In genomic region chr14:34501804-34502474, GRCm38 (mm10) we compare ENCODE assay signal across 8 mouse cellular contexts. TPM values are rescaled to one million over a fixed set of nuclear protein-coding genes. Genes with fewer than 3 reads are reported as not detected.
DNase-seq lines count a peak whose midpoint lies in the region; ATAC-seq and TF ChIP-seq lines count a peak whose summit lies in the region.
"Had no signal": no experiment of that assay in that cellular context is flagged by ENCODE, and none has a peak within 500 bp of the region (broad histone marks: within the 10 kb centered on the region; RNA-seq: fewer than 3 reads in every experiment).

No protein-coding gene starts in this region.

- no peaks in the 10 kb centered on the region for H3K27me3 ChIP-seq in MEL (ENCODE audit: control insufficient read depth in 1 of 2, insufficient read depth in 2 of 2, low read length in 2 of 2)
- H3K27me3 ChIP-seq in forebrain, embryonic 13.5 days: no peaks in the 10 kb centered on the region
- H3K27me3 ChIP-seq in hindbrain, embryonic 12.5 days: no peaks in the 10 kb centered on the region
- H3K27me3 ChIP-seq in megakaryocyte, embryonic 14.5 days (replicated peaks): peaks cover 85% of the 10 kb centered on the region

- TF ChIP-seq POLR2A in MEL (IDR thresholded peaks at IDR 0.05; ENCODE audit: control insufficient read depth in 1 of 2, insufficient read depth in 1 of 2, low read depth in 1 of 2, low read length in 2 of 2, poor library complexity in 1 of 2): no peak
- TF ChIP-seq POLR2A in brain, embryonic 14.5 days (IDR thresholded peaks at IDR 0.05; ENCODE audit: borderline replicate concordance, extremely low read depth, insufficient read depth, insufficient read length, poor library complexity, severe bottlenecking): peak; percentile 43; the same call in 1 of the 2 replicates

- peak overlapping the region; percentile 77 to 90 for H3K4me3 ChIP-seq in MEL (ENCODE audit: control insufficient read depth in 1 of 2, insufficient read depth in 1 of 2, low read depth in 2 of 2, low read length in 2 of 2)
- H3K4me3 ChIP-seq in forebrain, embryonic 13.5 days: peak overlapping the region; percentile 91
- peak overlapping the region; percentile 82 for H3K4me3 ChIP-seq in hindbrain, embryonic 12.5 days
- peak overlapping the region; percentile 92 for H3K4me3 ChIP-seq in megakaryocyte, embryonic 14.5 days (replicated peaks)

- no peaks in the 10 kb centered on the region for H3K9me3 ChIP-seq in MEL (replicated peaks; ENCODE audit: insufficient read depth, low read length)
- H3K9me3 ChIP-seq in forebrain, embryonic 13.5 days (replicated peaks): no peaks in the 10 kb centered on the region
- no peaks in the 10 kb centered on the region for H3K9me3 ChIP-seq in hindbrain, embryonic 12.5 days (replicated peaks)
- H3K9me3 ChIP-seq in megakaryocyte, embryonic 14.5 days: no peaks in the 10 kb centered on the region

- WGBS in forebrain, embryonic 13.5 days: under 1% methylated on average over 61 of the region's 77 CpGs
- WGBS in hindbrain, embryonic 12.5 days: under 1% methylated on average over 76 of the region's 77 CpGs

- DNase-seq in MEL (ENCODE audit: low read depth, low spot score): peak; percentile 54
- peak; percentile 75 for DNase-seq in brain, embryonic 14.5 days (ENCODE audit: low read depth)
- peak; percentile 20 to 55 for DNase-seq in left cerebral cortex, postnatal 10 days (ENCODE audit: extremely low spot score in 1 of 2, low spot score in 2 of 2)
- peak; percentile 25 to 32 for DNase-seq in right cerebral cortex, postnatal 36 days (ENCODE audit: low spot score in 2 of 2)

- TF ChIP-seq RAD21 in MEL (IDR thresholded peaks at IDR 0.05; ENCODE audit: low read depth, low read length): no peak

- no peaks in the 10 kb centered on the region; a peak in 1 of 4 replicates for H3K4me1 ChIP-seq in MEL (ENCODE audit: control insufficient read depth in 1 of 2, insufficient read depth in 2 of 2, low read length in 2 of 2)
- H3K4me1 ChIP-seq in forebrain, embryonic 13.5 days: peaks cover 44% of the 10 kb centered on the region
- peaks cover 30% of the 10 kb centered on the region for H3K4me1 ChIP-seq in hindbrain, embryonic 12.5 days
- peaks cover 17% of the 10 kb centered on the region for H3K4me1 ChIP-seq in megakaryocyte, embryonic 14.5 days

- H3K36me3 ChIP-seq in MEL (ENCODE audit: control insufficient read depth in 1 of 2, insufficient read depth in 2 of 2, low read length in 2 of 2): no peaks in the 10 kb centered on the region; a peak in 1 of 4 replicates
- no peaks in the 10 kb centered on the region for H3K36me3 ChIP-seq in forebrain, embryonic 13.5 days (ENCODE audit: poor library complexity, severe bottlenecking)
- H3K36me3 ChIP-seq in hindbrain, embryonic 12.5 days: no peaks in the 10 kb centered on the region
- H3K36me3 ChIP-seq in megakaryocyte, embryonic 14.5 days (replicated peaks; ENCODE audit: low read length): no peaks in the 10 kb centered on the region

- peak overlapping the region; percentile 75 for H3K4me2 ChIP-seq in forebrain, embryonic 13.5 days
- peak overlapping the region; percentile 58 for H3K4me2 ChIP-seq in hindbrain, embryonic 12.5 days (replicated peaks)

- TF ChIP-seq CTCF in MEL (IDR thresholded peaks at IDR 0.05 in 2 of 3, conservative IDR thresholded peaks at IDR 0.05 in 1 of 3; ENCODE audit: control insufficient read depth in 1 of 3, insufficient read depth in 1 of 3, low read depth in 2 of 3, low read length in 3 of 3, poor library complexity in 1 of 3, severe bottlenecking in 1 of 3): no peak
- no peak for TF ChIP-seq CTCF in brain, embryonic 14.5 days (IDR thresholded peaks at IDR 0.05; ENCODE audit: borderline replicate concordance, extremely low read depth, insufficient read depth, insufficient read length)

- ATAC-seq in forebrain, embryonic 13.5 days: peak; percentile 46; the same call in 1 of the 2 replicates
- peak; percentile 58 for ATAC-seq in hindbrain, embryonic 12.5 days (ENCODE audit: low FRiP score)

- no peak for TF ChIP-seq EP300 in MEL (IDR thresholded peaks at IDR 0.05; ENCODE audit: low read depth in 1 of 2, low read length in 2 of 2)

- peak overlapping the region; percentile 25; the same call in 1 of the 2 replicates for H3K27ac ChIP-seq in MEL (ENCODE audit: control insufficient read depth, low read depth, low read length)
- peak overlapping the region; percentile 95 for H3K27ac ChIP-seq in forebrain, embryonic 13.5 days
- peak overlapping the region; percentile 96 for H3K27ac ChIP-seq in hindbrain, embryonic 12.5 days

- intact Hi-C loops in left cerebral cortex, postnatal 10 days (cut with DNase I): loop anchor here (5.0 kb wide), 2 partner anchors 35 to 45 kb away; no protein-coding TSS in a partner anchor

- peak overlapping the region; percentile 71 for H3K9ac ChIP-seq in MEL (ENCODE audit: control insufficient read depth, low read depth, low read length, poor library complexity, severe bottlenecking)
- peak overlapping the region; percentile 96 for H3K9ac ChIP-seq in forebrain, embryonic 13.5 days
- H3K9ac ChIP-seq in hindbrain, embryonic 12.5 days: peak overlapping the region; percentile 96

- peaks cover 5% of the 10 kb centered on the region for H3K79me2 ChIP-seq in MEL (ENCODE audit: control insufficient read depth, insufficient read depth, low read length, poor library complexity)

TF ChIP-seq in MEL, 35 proteins besides CTCF, POLR2A, EP300 and RAD21:
- TF ChIP-seq MAZ (IDR thresholded peaks at IDR 0.05; ENCODE audit: low read depth, low read length) (no peak), BHLHE40 (IDR thresholded peaks at IDR 0.05; ENCODE audit: borderline replicate concordance, low read depth, low read length) (no peak), MXI1 (IDR thresholded peaks at IDR 0.05; ENCODE audit: low read depth, low read length) (no peak), POLR2AphosphoS2 (IDR thresholded peaks at IDR 0.05; ENCODE audit: low read length) (no peak), KAT2A (conservative IDR thresholded peaks at IDR 0.05; ENCODE audit: low read depth, low read length) (no peak)

RNA-seq across cellular contexts. Expression of gene Bmpr1a, which starts 1.2 kb away (rescaled TPM):
- total RNA-seq in MEL (2012; rRNA removed): 3.1 and 3.6 TPM in 2 replicates
- 1 to 10 TPM in 1 of 2 experiments, not detected in 1; 3.1 TPM for polyA plus RNA-seq in MEL (2012; ENCODE audit: insufficient read depth in 1 of 2, insufficient read length in 2 of 2, low read depth in 1 of 2, low replicate concordance in 2 of 2, missing spikeins in 1 of 2)
- 21.1 and 23.9 TPM in 2 replicates for polyA plus RNA-seq in brain, embryonic 14.5 days (2012; rRNA removed)
- 24.9 and 25.5 TPM in 2 replicates for polyA plus RNA-seq in forebrain, embryonic 13.5 days (2015; fragmentation: Nextera tagmentation; extraction: Ambion mirVana)
- 47.6 and 50.4 TPM in 2 replicates for polyA plus RNA-seq in hindbrain, embryonic 12.5 days (2016; fragmentation: Nextera tagmentation; extraction: Ambion mirVana)
- 10 to 100 TPM; 34.7 to 37.3 TPM for total RNA-seq in left cerebral cortex, postnatal 10 days (2021)
- 0.36 TPM in 1 of 2 replicates, not detected in the other for polyA plus RNA-seq in megakaryocyte, embryonic 14.5 days (2012; ENCODE audit: insufficient read depth, low replicate concordance)

RNA-seq across cellular contexts. Expression of gene 9230112D13Rik, which starts 20.7 kb away (rescaled TPM):
- not detected in 2 replicates for total RNA-seq in MEL (2012; rRNA removed)
- polyA plus RNA-seq in MEL (2012; ENCODE audit: insufficient read depth in 1 of 2, insufficient read length in 2 of 2, low read depth in 1 of 2, low replicate concordance in 2 of 2, missing spikeins in 1 of 2): not detected
- polyA plus RNA-seq in brain, embryonic 14.5 days (2012; rRNA removed): not detected in 2 replicates
- polyA plus RNA-seq in forebrain, embryonic 13.5 days (2015; fragmentation: Nextera tagmentation; extraction: Ambion mirVana): not detected in 2 replicates
- polyA plus RNA-seq in hindbrain, embryonic 12.5 days (2016; fragmentation: Nextera tagmentation; extraction: Ambion mirVana): not detected in 2 replicates
- total RNA-seq in left cerebral cortex, postnatal 10 days (2021): not detected
- polyA plus RNA-seq in megakaryocyte, embryonic 14.5 days (2012; ENCODE audit: insufficient read depth, low replicate concordance): not detected in 2 replicates
- polyA plus RNA-seq: large intestine, adult 2 months had no signal

Comparison
In these comparisons a context has a peak if more than half of its experiments do, and no peak if none do; other contexts are left out.
1. Peak in every context shown above with its lines: DNase-seq, ATAC-seq, H3K4me3 ChIP-seq and H3K27ac ChIP-seq.
2. H3K27ac ChIP-seq: peak in every context shown above with its lines; median percentile 96 in hindbrain, embryonic 12.5 days; 95 in forebrain, embryonic 13.5 days; 25 in MEL.